Mouse (Mus musculus) thymus, postnatal 14 days (tissue): Measurements from ENCODE around the gene Dgkb.

ENCODE experiments used
- DNase-seq: peaks from one replicate; pipeline ENCODE4 v3.0.0; 2021

Gene Dgkb

DNA sequence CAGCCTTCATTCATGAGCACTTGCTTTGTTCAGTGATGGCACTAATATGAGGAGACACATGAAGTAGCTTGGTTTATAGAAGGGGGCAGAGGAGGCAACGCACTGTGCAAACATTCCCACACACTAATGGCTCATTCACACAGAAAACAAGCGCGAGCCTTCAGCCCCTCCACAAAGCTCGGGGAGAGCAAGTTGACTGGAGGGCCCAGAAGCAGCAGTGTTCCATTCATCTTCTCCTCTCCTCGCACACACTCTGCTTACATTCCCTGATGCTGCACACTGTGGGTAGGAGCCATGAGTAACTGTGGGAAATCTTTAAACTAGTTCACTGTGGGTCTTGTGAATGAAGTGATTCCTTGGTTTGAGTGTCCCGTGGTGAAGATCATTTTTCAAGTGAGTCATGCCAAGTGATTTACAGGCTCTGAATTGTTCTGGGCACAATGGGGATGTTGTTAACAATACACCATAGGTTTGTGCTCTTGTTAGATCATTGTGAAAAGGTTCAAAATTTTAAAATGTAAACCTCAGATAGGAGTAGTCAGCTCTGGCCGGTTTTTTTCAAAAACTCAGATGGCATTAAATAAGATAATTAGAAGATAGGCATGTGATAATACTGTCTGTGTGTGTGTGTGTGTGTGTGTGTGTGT lies 779.0 kb downstream of the Dgkb start:
- DNase-seq = no peak

- no peak for DNase-seq
These were observed 780.6 kb downstream of the Dgkb start for GRCm38 (mm10) chr12:38598096-38598495.

GRCm38 (mm10) chr12:38600165-38600845 lies 782.8 kb downstream of the Dgkb start:
- no peak for DNase-seq

DNA sequence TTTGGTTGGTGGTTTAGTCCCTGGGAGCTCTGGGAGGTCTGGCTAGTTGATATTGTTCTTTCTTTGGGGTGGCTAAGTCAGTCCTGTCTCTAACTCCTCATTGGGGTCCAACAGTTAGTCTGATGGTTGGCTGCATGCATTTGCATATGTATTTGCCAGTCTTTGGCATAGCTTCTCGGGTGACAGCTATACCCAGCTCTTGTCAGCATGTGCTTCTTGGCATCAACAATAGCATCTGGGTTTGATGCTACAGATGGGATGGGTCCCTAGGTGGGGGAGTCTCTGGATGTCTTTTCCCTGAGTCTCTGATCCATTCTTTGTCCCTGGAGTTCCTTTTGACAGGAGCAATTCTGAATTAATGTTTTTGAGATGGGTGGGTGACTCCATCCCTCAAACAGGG lies 790.6 kb downstream of the Dgkb start:
- no peak for DNase-seq

GRCm38 (mm10) chr12:38668265-38668664 lies 850.7 kb downstream of the Dgkb start:
- DNase-seq = no peak
